ENCODE assay signal across 8 mouse cellular contexts in the genomic region with DNA sequence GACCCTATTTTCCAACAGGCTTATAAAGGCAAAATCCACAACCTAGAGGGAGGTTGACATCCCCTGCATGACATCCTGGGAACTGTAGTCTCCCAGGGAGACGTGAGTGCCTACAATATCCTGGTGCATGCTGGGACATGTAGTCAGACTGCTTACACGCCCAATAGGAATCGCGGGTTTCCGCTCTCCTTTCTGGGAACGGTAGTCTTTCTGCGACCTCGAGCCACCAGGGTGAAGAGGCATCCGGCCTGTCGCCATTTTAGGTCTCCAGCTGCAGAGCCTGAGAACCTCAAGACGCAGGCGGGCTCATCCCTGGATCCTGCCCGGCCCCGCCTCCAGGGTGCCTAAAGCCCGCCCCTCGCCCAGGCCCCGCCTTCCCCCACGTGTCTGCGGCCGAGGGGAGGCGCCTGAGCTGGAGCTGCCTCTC. TPM values are rescaled to one million over a fixed set of nuclear protein-coding genes. Genes with fewer than 3 reads are reported as not detected.
DNase-seq lines count a peak whose midpoint lies in the region; ATAC-seq and TF ChIP-seq lines count a peak whose summit lies in the region.
"Not testable (repeated sequence)": the region's sequence is repeated elsewhere in the genome, so short reads cannot be mapped to it uniquely, and the experiment has no call there.

A gene (plus strand): TSS at position 400 of the 427 bp plus-strand sequence.

- H3K9me3 ChIP-seq in embryonic facial prominence, embryonic 13.5 days; limb, embryonic 12.5 days; midbrain, embryonic 15.5 days: not testable (repeated sequence)

- TF ChIP-seq CTCF in kidney, adult 2 months (conservative IDR thresholded peaks at IDR 0.05; ENCODE audit: insufficient read depth, insufficient read length, low read depth, low read length); spleen, adult 2 months (IDR thresholded peaks at IDR 0.05; ENCODE audit: extremely low read depth, insufficient read depth, insufficient read length, insufficient replicate concordance): not testable (repeated sequence)

- ATAC-seq in embryonic facial prominence, embryonic 13.5 days (ENCODE audit: insufficient number of reproducible peaks, insufficient read depth, low FRiP score, low TSS enrichment, low read depth), result peak; percentile 98
- peak; percentile 98 for ATAC-seq in limb, embryonic 12.5 days (ENCODE audit: insufficient number of reproducible peaks, insufficient read depth, low FRiP score, low TSS enrichment, low read depth)
- peak; percentile 98 for ATAC-seq in midbrain, embryonic 15.5 days (replicated peaks)

- H3K27me3 ChIP-seq in embryonic facial prominence, embryonic 13.5 days; kidney, adult 2 months (replicated peaks; ENCODE audit: control insufficient read depth, insufficient read depth, low read length); limb, embryonic 12.5 days; midbrain, embryonic 15.5 days (replicated peaks); spleen, adult 2 months (ENCODE audit: control insufficient read depth, insufficient read depth, low read length): not testable (repeated sequence)

- H3K4me1 ChIP-seq in embryonic facial prominence, embryonic 13.5 days; kidney, adult 2 months (ENCODE audit: control insufficient read depth, insufficient read depth, low read length); limb, embryonic 12.5 days (replicated peaks); midbrain, embryonic 15.5 days; spleen, adult 2 months (ENCODE audit: control insufficient read depth, insufficient read depth, insufficient read length): not testable (repeated sequence)

- H3K27ac ChIP-seq in embryonic facial prominence, embryonic 13.5 days; kidney, adult 2 months (ENCODE audit: insufficient read depth, low read depth, low read length); limb, embryonic 12.5 days: not testable (repeated sequence)
- peak within 1 kb of the TSS; percentile 78 for H3K27ac ChIP-seq in midbrain, embryonic 15.5 days
- peak within 1 kb of the TSS; percentile 35 for H3K27ac ChIP-seq in spleen, adult 2 months (ENCODE audit: insufficient read depth, low read length)

- peak; percentile 95 for DNase-seq in 3134 (ENCODE audit: extremely low read depth, insufficient read length, low spot score)
- DNase-seq in adrenal gland, postnatal 36 days, result peak; percentile 99
- DNase-seq in heart, adult 18-20 months, result peak; percentile 99
- peak; percentile 100 for DNase-seq in kidney, adult 2 months
- peak; percentile 83 to 98 for DNase-seq in spleen, adult 2 months (ENCODE audit: low read depth in 1 of 2, low spot score in 2 of 2)

- TF ChIP-seq POLR2A in kidney, adult 2 months (IDR thresholded peaks at IDR 0.05; ENCODE audit: low read depth, low read length); spleen, adult 2 months (IDR thresholded peaks at IDR 0.05; ENCODE audit: low read depth, low read length): not testable (repeated sequence)

- H3K4me3 ChIP-seq in embryonic facial prominence, embryonic 13.5 days, result peak within 1 kb of the TSS; percentile 64
- peak within 1 kb of the TSS; percentile 63 for H3K4me3 ChIP-seq in kidney, adult 2 months (ENCODE audit: insufficient read depth, low read depth, low read length)
- H3K4me3 ChIP-seq in limb, embryonic 12.5 days (replicated peaks), result peak within 1 kb of the TSS; percentile 61
- peak within 1 kb of the TSS; percentile 72 for H3K4me3 ChIP-seq in midbrain, embryonic 15.5 days
- peak within 1 kb of the TSS; percentile 63 for H3K4me3 ChIP-seq in spleen, adult 2 months (ENCODE audit: extremely low read depth, insufficient read depth, insufficient read length)

- H3K9ac ChIP-seq in embryonic facial prominence, embryonic 13.5 days, result peak within 1 kb of the TSS; percentile 69
- 0 out of 2 replicates have a peak within 1 kb of the TSS, but pooled peaks have one; percentile 45 for H3K9ac ChIP-seq in limb, embryonic 12.5 days (replicated peaks)
- peak within 1 kb of the TSS; percentile 71 for H3K9ac ChIP-seq in midbrain, embryonic 15.5 days

- WGBS in embryonic facial prominence, embryonic 13.5 days, result 0% methylated on average over 21 of the region's 21 CpGs
- 0% methylated on average over 21 of the region's 21 CpGs for WGBS in kidney, adult 2 months
- WGBS in limb, embryonic 12.5 days, result under 1% methylated on average over 20 of the region's 21 CpGs
- WGBS in midbrain, embryonic 15.5 days, result under 1% methylated on average over 21 of the region's 21 CpGs
- WGBS in spleen, adult 2 months, result under 1% methylated on average over 20 of the region's 21 CpGs

- H3K4me2 ChIP-seq in embryonic facial prominence, embryonic 13.5 days, result peak within 1 kb of the TSS; percentile 59
- peak within 1 kb of the TSS; percentile 62 for H3K4me2 ChIP-seq in limb, embryonic 12.5 days
- H3K4me2 ChIP-seq in midbrain, embryonic 15.5 days, result peak within 1 kb of the TSS; percentile 45

- H3K36me3 ChIP-seq in embryonic facial prominence, embryonic 13.5 days; kidney, adult 2 months (ENCODE audit: control insufficient read depth, insufficient read depth, low read length); limb, embryonic 12.5 days; midbrain, embryonic 15.5 days (replicated peaks); spleen, adult 2 months (ENCODE audit: control insufficient read depth, insufficient read depth, low read length): not testable (repeated sequence)

RNA-seq across cellular contexts. Expression of the gene that starts here (rescaled TPM):
- total RNA-seq in adrenal gland, postnatal 36 days (2021), result 1 to 10 TPM; 1.6 to 2.1 TPM
- polyA plus RNA-seq in embryonic facial prominence, embryonic 13.5 days (2015; fragmentation: Nextera tagmentation; extraction: Ambion mirVana), result 0.34 TPM in 1 of 2 replicates, not detected in the other
- under 1 TPM in 1 of 2 experiments, not detected in 1; 0.15 TPM for total RNA-seq in heart, adult 18-20 months (2021)
- 0.58 and 0.60 TPM in 2 replicates for polyA plus RNA-seq in kidney, adult 2 months (2012; rRNA removed)
- 0.09 and 0.13 TPM in 2 replicates for polyA plus RNA-seq in limb, embryonic 12.5 days (2016; fragmentation: Nextera tagmentation; extraction: Ambion mirVana)
- 0.36 and 0.41 TPM in 2 replicates for polyA plus RNA-seq in midbrain, embryonic 15.5 days (2015; fragmentation: Nextera tagmentation; extraction: Ambion mirVana)
- 0.09 and 0.15 TPM in 2 replicates for polyA plus RNA-seq in spleen, adult 2 months (2012; rRNA removed)

Comparison
In these comparisons a context has a peak if more than half of its experiments do, and no peak if none do; other contexts are left out.
1. Peak in ATAC-seq, H3K4me3 ChIP-seq, H3K9ac ChIP-seq and H3K4me2 ChIP-seq in embryonic facial prominence, embryonic 13.5 days; RNA of the gene not detected or under 1 TPM.
2. Peak in DNase-seq in heart, adult 18-20 months; RNA of the gene not detected or under 1 TPM.
3. Peak in DNase-seq and H3K4me3 ChIP-seq in kidney, adult 2 months; RNA of the gene not detected or under 1 TPM.
4. Peak in ATAC-seq, H3K4me3 ChIP-seq, H3K9ac ChIP-seq and H3K4me2 ChIP-seq in limb, embryonic 12.5 days; RNA of the gene not detected or under 1 TPM.
5. Peak in ATAC-seq, H3K4me3 ChIP-seq, H3K27ac ChIP-seq, H3K9ac ChIP-seq and H3K4me2 ChIP-seq in midbrain, embryonic 15.5 days; RNA of the gene not detected or under 1 TPM.
6. Peak in DNase-seq, H3K4me3 ChIP-seq and H3K27ac ChIP-seq in spleen, adult 2 months; RNA of the gene not detected or under 1 TPM.